Mouse (Mus musculus) olfactory bulb, adult 2 months (tissue): ENCODE data around the gene Trpm8. TPM values are rescaled to one million over a fixed set of nuclear protein-coding genes. Genes with fewer than 3 reads are reported as not detected.

ENCODE experiments used
- H3K27ac ChIP-seq: fragments of 200-500 bp; 2 replicates; pipeline ENCODE4 v1.5.1; 2012; ENCODE audit warnings: low read depth, low read length; ENCODE audit not compliant: insufficient read depth
- H3K4me1 ChIP-seq: fragments of 200-500 bp; 2 replicates; pipeline ENCODE4 v1.6.1; 2012; ENCODE audit warnings: low read length; ENCODE audit not compliant: control insufficient read depth, insufficient read depth
- H3K4me3 ChIP-seq: fragments of 200-500 bp; 2 replicates; pipeline ENCODE4 v1.5.1; 2012; ENCODE audit warnings: mild to moderate bottlenecking, low read depth, low read length, moderate library complexity; ENCODE audit not compliant: insufficient read depth
- CTCF ChIP-seq: fragments of 200-500 bp; IDR thresholded peaks from 2 replicates; pipeline ENCODE4 v1.5.1; 2012; ENCODE audit warnings: low read depth, mild to moderate bottlenecking, low read length, moderate library complexity; ENCODE audit not compliant: insufficient read depth
- POLR2A ChIP-seq: fragments of 200-500 bp; IDR thresholded peaks from 2 replicates; pipeline ENCODE4 v1.6.1; 2012; ENCODE audit warnings: mild to moderate bottlenecking, low read depth, low read length, moderate library complexity; ENCODE audit not compliant: insufficient read depth
- WGBS: fragments of 180-500 bp; shearing (Covaris S2); methylation state at CpG from one replicate; pipeline ENCODE4 v1.1.7; 2018; 5-methylcytosine and 5-hydroxymethylcytosine counted together
- polyA plus RNA-seq: library from polyadenylated mRNA; stranded (reverse); fragments of >200 nt; gene quantifications from 2 replicates; pipeline ENCODE4 v1.2.4, GENCODE M21; 2012; ENCODE audit warnings: low replicate concordance; ENCODE audit not compliant: missing spikeins, insufficient read depth, insufficient read length

Trpm8 gene
- polyA plus RNA-seq, 1 experiment = not detected

DNA sequence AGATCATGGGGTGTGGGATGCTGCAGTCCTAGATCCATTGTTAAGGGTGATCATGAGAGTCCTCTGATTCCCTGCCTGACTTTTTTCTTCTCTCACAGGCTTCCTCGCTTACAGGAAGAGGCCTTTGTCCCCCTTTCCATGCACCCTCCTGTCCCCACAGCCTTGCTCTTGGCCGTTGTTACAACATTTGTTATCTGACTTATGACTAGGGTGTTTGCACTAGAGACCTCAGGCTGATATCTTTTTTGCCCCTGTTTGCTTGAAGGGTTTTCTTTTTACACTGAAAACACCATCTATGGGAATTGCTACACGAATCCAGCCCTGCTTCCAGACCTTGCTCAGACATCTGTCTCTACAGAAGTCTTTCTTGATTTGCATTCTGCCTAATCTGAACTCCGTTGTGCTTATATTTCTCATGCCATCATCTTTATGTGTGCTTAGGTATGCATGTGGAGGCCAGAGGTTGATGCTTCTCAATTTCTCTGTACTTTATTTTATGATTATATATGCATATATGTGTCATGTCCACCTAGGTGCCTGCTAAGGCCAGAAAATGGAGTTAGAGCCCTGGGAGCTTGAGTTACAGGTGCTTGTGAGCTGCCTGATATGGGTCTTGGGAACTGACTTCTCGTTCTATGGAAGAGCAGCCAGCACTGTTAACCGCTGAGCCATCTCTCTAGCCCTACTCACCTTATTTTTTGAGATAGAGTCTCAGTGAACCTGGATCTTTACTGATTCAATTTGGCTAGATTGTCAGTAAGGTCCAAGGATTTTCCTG lies 27.7 kb downstream of the Trpm8 start:
- Histone ChIP-seq H3K4me3 (no peak overlapping the region), H3K27ac (no peak overlapping the region), H3K4me1 (no peaks in the 10 kb centered on the region)
- 46% methylated on average over 6 of the region's 6 CpGs for WGBS
- TF ChIP-seq POLR2A (no peak), CTCF (no peak)

GRCm38 (mm10) chr1:88306543-88306942 lies 29.1 kb downstream of the Trpm8 start:
- 56% methylated on average over 1 of the region's 1 CpGs for WGBS

DNA sequence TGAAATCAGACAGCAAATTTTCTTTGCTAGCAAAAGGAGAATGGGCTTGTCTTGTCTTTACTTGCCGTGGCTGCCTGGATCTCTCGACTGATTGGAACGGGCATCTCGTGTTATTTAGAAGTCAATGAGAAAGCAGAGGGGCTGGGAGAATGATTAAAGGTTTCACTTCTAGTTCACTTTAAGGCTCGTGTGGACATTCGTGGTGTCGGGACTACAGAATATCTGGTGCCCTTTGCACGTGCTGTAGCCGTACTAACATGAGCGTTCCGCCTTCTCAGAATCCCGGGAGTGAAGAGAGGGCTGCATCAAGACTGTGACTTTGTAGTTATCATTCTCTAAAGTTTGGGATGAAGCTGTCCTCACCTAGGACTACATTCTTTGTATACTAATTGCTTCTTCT lies 29.7 kb downstream of the Trpm8 start:
- no peak for TF ChIP-seq POLR2A
- no peak for TF ChIP-seq CTCF
- Histone ChIP-seq H3K4me1 (no peaks in the 10 kb centered on the region), H3K27ac (no peak overlapping the region), H3K4me3 (no peak overlapping the region)
- WGBS = 65% methylated on average over 12 of the region's 12 CpGs

More at GRCm38 (mm10) chr1:88306543-88306942, 29.1 kb downstream of the Trpm8 start:
- no peak overlapping the region for H3K27ac ChIP-seq
- no peak overlapping the region for H3K4me3 ChIP-seq
- no peak for TF ChIP-seq CTCF
- TF ChIP-seq POLR2A = no peak
- no peaks in the 10 kb centered on the region for H3K4me1 ChIP-seq

DNA sequence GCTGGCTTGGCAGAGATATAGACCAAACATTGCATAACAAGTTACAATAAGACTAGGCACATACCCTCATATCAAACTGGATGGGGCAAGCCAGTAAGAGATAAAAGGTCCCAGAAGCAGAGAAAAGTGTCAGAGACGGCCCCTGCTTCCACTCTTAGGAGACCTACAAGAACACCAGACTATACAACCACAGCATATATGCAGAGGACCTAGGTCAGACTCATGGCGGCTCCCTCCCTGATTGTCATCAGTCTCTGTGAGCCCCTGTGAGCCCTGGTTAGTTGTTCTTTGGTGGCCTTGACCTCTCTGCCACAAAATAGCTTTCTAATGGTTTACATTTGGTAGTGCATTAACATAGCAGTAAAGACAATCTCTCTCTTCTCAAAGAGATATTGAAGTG lies 31.6 kb downstream of the Trpm8 start:
- no peak for TF ChIP-seq CTCF
- TF ChIP-seq POLR2A = no peak
- 49% methylated on average over 2 of the region's 2 CpGs for WGBS
- H3K4me1 ChIP-seq = no peaks in the 10 kb centered on the region
- no peak overlapping the region for H3K27ac ChIP-seq
- H3K4me3 ChIP-seq = no peak overlapping the region

- Histone ChIP-seq H3K4me3 (no peak overlapping the region), H3K27ac (no peak overlapping the region), H3K4me1 (no peaks in the 10 kb centered on the region)
- TF ChIP-seq CTCF (no peak), POLR2A (no peak)
- 50% methylated on average over 3 of the region's 3 CpGs for WGBS
These were observed 32.4 kb downstream of the Trpm8 start for GRCm38 (mm10) chr1:88309905-88310304.

- Histone ChIP-seq H3K27ac (no peak overlapping the region), H3K4me1 (no peaks in the 10 kb centered on the region), H3K4me3 (no peak overlapping the region)
- no peak for TF ChIP-seq CTCF
- TF ChIP-seq POLR2A = no peak
- 68% methylated on average over 3 of the region's 3 CpGs for WGBS
These were observed 32.9 kb downstream of the Trpm8 start for GRCm38 (mm10) chr1:88310349-88310748.

DNA sequence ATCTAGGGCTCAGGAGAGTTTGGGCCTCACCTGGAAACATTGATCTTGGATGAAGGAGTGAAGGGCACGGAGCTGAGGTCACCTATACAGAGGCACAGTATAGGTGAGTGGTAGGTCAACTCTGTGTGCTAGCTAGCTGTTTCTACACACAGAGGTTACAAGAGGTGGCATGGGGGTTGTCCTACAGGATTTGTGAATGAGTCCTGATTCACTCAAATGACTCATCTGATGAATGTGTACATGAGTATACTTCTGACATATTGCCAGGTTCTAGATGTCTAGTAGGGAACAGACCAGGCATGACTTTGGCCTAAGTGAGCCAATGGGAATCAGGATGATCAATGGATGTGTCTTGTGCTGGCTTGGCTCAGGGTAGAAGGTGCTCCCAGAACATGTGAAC lies 39.8 kb downstream of the Trpm8 start:
- no peak for TF ChIP-seq CTCF
- TF ChIP-seq POLR2A = no peak
- Histone ChIP-seq H3K4me1 (no peaks in the 10 kb centered on the region), H3K4me3 (no peak overlapping the region), H3K27ac (no peak overlapping the region)
- 97% methylated on average over 1 of the region's 1 CpGs for WGBS

DNA sequence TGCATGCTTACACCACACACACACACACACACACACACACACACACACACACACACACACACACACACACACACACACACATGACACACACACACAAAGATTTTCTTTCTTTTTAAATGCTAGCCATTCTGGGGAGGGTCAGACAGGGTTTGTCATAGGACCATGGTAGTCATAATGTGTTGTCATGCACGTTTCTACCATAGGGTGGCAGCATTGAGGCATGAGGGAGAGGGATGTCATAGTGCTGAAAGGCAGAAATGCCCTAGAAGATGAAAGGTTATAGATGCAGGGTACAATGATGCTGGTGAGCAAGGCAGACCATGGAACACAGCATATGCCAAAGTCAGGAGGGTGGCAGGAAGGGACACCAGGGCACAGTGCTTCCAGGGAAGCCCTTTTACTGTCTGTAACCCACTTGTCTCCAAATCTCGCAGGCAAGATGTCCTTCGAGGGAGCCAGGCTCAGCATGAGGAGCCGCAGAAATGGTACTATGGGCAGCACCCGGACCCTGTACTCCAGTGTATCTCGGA lies 41.1 kb downstream of the Trpm8 start:
- Histone ChIP-seq H3K27ac (no peak overlapping the region), H3K4me3 (no peak overlapping the region), H3K4me1 (no peaks in the 10 kb centered on the region)
- 76% methylated on average over 6 of the region's 6 CpGs for WGBS
- no peak for TF ChIP-seq POLR2A
- TF ChIP-seq CTCF = no peak

DNA sequence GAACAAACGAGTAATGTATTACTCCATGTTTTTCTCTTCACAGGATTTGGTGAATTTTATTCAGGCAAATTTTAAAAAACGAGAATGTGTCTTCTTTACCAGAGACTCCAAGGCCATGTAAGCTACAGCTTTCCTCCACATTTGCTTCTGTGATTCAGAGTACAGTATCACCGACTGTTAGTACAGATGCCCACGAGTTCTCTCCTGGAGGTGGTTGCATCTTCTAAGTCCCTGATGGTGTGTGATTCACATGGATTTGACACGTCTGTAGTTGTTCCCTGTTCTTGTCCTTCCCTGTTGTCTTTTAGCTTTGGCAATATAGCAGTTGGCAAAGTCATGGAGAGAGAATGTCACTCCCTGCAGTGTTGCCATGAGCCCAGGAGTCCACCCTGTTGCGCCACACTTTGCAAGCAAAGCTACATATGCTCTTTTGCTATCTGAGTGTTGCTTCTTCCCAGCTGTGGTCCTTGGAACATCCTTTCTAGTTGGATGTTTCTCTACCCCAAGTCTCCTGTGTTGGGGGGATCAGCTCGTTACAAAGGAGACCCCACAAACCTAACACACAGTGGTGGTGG lies 43.4 kb downstream of the Trpm8 start:
- 74% methylated on average over 7 of the region's 7 CpGs for WGBS
- H3K27ac ChIP-seq = no peak overlapping the region
- no peaks in the 10 kb centered on the region for H3K4me1 ChIP-seq
- no peak overlapping the region for H3K4me3 ChIP-seq
- no peak for TF ChIP-seq POLR2A
- no peak for TF ChIP-seq CTCF
